Comparison of ENCODE assay signal across 8 mouse cellular contexts in the genomic region with DNA sequence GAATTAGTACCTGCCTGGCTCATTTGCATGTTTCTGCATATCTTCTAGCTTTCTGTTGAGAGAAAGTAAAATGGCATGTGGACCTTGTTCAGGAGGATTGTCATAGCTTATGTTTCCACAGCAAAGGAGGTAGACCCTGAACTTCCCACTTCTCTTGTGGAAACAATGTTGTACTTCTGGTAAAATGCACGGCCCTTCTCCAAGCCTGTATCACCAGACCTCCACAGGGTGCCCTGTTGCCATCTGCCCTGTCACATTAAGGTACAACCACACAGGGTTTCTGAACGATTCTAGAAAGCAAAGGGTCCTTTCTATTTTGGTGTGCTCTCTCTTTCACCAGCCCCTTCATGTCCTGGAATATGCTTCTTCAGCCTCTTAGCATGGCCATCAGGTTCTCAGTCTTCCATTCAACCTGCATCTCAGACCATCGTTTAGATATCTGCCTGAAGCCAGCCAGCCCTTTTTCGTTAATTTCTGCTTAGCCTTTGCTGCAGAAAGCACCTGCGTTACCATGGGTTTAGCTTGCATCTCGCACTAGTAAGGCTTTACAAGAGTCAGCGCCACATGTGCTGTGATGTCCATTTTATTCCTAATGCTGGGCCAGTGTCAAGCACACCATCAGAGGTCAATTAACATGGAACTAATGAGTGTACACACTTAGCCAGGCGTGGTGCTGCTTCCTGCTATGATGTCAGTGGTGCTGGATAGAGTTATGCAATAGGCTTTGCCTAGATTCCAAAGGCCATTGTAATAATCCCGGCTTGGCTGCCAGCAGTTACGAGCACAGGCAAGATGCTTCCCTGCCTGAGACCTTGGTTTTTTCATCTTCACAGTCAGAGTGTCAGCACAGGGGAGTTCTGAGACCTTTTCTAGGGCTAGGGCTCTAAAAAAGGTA.
DNase-seq lines count a peak whose midpoint lies in the region; ATAC-seq lines count a peak whose summit lies in the region.

No protein-coding gene starts in this region.

- no peak overlapping the region for H3K4me2 ChIP-seq in forebrain, embryonic 14.5 days (ENCODE audit: low read length)

- no peak overlapping the region for H3K27ac ChIP-seq in forebrain, embryonic 14.5 days (ENCODE audit: low read depth, low read length)
- H3K27ac ChIP-seq in forebrain, embryonic 10.5 days, result no peak overlapping the region

- WGBS in forebrain, embryonic 14.5 days, result 54% methylated on average over 10 of the region's 10 CpGs
- WGBS in forebrain, embryonic 10.5 days, result 78% methylated on average over 10 of the region's 10 CpGs

- H3K36me3 ChIP-seq in forebrain, embryonic 14.5 days (ENCODE audit: control insufficient read depth, insufficient read depth, low read length), result no peaks in the 10 kb centered on the region
- no peaks in the 10 kb centered on the region for H3K36me3 ChIP-seq in forebrain, embryonic 10.5 days (replicated peaks)

- H3K9me3 ChIP-seq in forebrain, embryonic 14.5 days (replicated peaks; ENCODE audit: control insufficient read depth, low read length), result no peaks in the 10 kb centered on the region
- H3K9me3 ChIP-seq in forebrain, embryonic 10.5 days, result no peaks in the 10 kb centered on the region

- DNase-seq in forebrain, embryonic 14.5 days (ENCODE audit: low spot score), result peak; percentile 56
- no peak for DNase-seq in forebrain, embryonic 10.5 days (ENCODE audit: extremely low spot score, low spot score)
- peak; percentile 64 for DNase-seq in 3T3-L1 (ENCODE audit: low read depth, low spot score)
- peak; percentile 41 to 65 for DNase-seq in cerebellum, postnatal 14 days
- DNase-seq in heart, postnatal 4 days, result peak; percentile 42
- no peak for DNase-seq in ovary, postnatal 10 days (ENCODE audit: low spot score)
- DNase-seq in ovary, adult 18-20 months (ENCODE audit: low spot score), result no peak
- DNase-seq in T-cell, adult 2 months (ENCODE audit: low spot score), result no peak

- no peaks in the 10 kb centered on the region for H3K27me3 ChIP-seq in forebrain, embryonic 14.5 days (replicated peaks; ENCODE audit: control insufficient read depth, insufficient read depth, low read length)
- no peaks in the 10 kb centered on the region for H3K27me3 ChIP-seq in forebrain, embryonic 10.5 days (ENCODE audit: poor library complexity, severe bottlenecking)

- ATAC-seq in forebrain, embryonic 14.5 days, result peak; percentile 52

- H3K9ac ChIP-seq in forebrain, embryonic 14.5 days (ENCODE audit: low read length), result no peak overlapping the region

- peaks cover 3% of the 10 kb centered on the region; the same call in 1 of the 2 replicates for H3K4me1 ChIP-seq in forebrain, embryonic 14.5 days (ENCODE audit: control insufficient read depth, insufficient read depth, low read length)
- peaks cover 5% of the 10 kb centered on the region; the same call in 1 of the 2 replicates for H3K4me1 ChIP-seq in forebrain, embryonic 10.5 days

- H3K4me3 ChIP-seq in forebrain, embryonic 14.5 days (ENCODE audit: low read depth, low read length), result no peak overlapping the region
- H3K4me3 ChIP-seq in forebrain, embryonic 10.5 days, result no peak overlapping the region

Comparison
In these comparisons a context has a peak if more than half of its experiments do, and no peak if none do; other contexts are left out.
1. DNase-seq: peak in forebrain, embryonic 14.5 days (single experiment), 3T3-L1 (single experiment), cerebellum, postnatal 14 days (2 of 2) and heart, postnatal 4 days (single experiment); none in forebrain, embryonic 10.5 days (single experiment), ovary, postnatal 10 days (single experiment), ovary, adult 18-20 months (single experiment) and T-cell, adult 2 months (single experiment).